Mouse (Mus musculus): ENCODE measurements around the gene Nphp1. TPM values are rescaled to one million over a fixed set of nuclear protein-coding genes. Genes with fewer than 3 reads are reported as not detected.

The Nphp1 gene
- polyA plus RNA-seq, 1 experiment: 1.1 TPM

DNA sequence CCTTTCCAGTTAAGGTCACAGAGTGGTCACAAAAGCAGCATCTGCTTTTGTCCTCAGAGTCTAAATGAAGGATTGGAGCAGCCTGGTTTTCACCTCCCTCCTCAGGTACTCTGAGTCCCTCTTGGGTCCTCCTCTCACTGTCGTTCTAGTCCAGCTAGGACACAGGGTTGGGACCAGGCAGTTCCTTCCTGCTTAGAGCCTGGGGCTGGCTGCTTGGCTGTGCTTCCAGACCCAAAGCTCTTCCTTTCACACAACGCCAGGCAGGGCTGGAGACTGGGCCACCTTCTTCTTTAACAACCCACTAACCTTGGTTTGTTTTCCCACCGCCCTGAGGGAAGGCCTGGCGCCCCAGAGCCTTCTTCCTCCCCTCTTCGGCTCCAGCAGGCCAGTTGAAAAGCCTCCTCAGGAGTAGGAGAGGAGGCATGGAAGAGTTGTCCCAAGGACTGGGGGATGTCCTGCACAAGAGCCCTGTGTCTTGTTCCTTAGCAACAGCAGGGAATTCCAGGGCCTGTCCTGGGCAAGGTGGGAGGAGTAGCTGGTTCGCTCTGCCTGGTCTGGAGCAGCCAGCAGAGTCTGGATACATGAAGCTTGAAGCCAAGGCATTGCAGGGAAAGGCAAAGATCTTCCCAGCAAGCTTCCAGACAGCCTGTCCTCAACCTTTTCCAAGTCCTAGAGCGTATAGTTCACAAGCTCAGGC lies 58.2 kb downstream of the Nphp1 start:
- Histone ChIP-seq H3K27me3 (ENCODE audit: control insufficient read depth, insufficient read depth, low read length) (no peaks in the 10 kb centered on the region), H3K36me3 (ENCODE audit: control insufficient read depth, insufficient read depth, low read length) (no peaks in the 10 kb centered on the region), H3K27ac (ENCODE audit: insufficient read depth, low read depth, low read length) (peak overlapping the region; percentile 100), H3K4me3 (ENCODE audit: low read depth, low read length) (no peak overlapping the region), H3K4me1 (ENCODE audit: control insufficient read depth, insufficient read depth, insufficient read length, low read length) (peaks cover 20% of the 10 kb centered on the region; the same call in 1 of the 2 replicates)
- TF ChIP-seq CTCF (IDR thresholded peaks at IDR 0.05; ENCODE audit: extremely low read depth, insufficient read length, insufficient replicate concordance, low read depth, low read length): no peak
- TF ChIP-seq POLR2A (IDR thresholded peaks at IDR 0.05; ENCODE audit: low read depth, low read length): no peak
- 75% methylated on average over 7 of the region's 7 CpGs for WGBS

DNA sequence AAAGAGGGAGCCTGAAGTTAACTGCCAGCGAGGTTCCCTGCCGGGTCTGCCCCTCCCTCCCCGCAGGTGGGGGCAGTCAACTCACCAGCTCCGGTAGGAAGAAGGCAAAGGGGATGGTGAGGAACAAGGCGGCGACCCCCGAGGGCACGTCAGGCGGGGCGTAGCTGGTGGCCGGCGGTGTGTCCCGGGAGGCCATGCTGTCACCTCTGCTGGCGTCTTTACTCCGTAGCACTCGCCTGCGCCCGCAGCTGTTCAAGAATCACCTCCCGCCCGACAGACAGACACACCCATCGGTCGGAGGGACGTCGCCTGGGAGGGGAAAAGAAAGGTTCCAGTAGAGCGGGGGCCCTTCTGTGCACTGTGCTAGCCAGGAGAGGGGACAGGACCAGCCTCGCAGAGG lies 59.0 kb downstream of the Nphp1 start, which contains the start of gene Mall:
Gene Mall, minus strand, starts transcription at position 262 of the 400 bp plus-strand sequence.
- no peaks in the 10 kb centered on the region for H3K27me3 ChIP-seq (ENCODE audit: control insufficient read depth, insufficient read depth, low read length)
- peak; percentile 51; the same call in 1 of the 2 replicates for TF ChIP-seq POLR2A (IDR thresholded peaks at IDR 0.05; ENCODE audit: low read depth, low read length)
- no peak for TF ChIP-seq CTCF (IDR thresholded peaks at IDR 0.05; ENCODE audit: extremely low read depth, insufficient read length, insufficient replicate concordance, low read depth, low read length)
- peak within 1 kb of the TSS; percentile 100 for H3K27ac ChIP-seq (ENCODE audit: insufficient read depth, low read depth, low read length)
- H3K4me3 ChIP-seq (ENCODE audit: low read depth, low read length): peak within 1 kb of the TSS; percentile 94
- WGBS: 1% methylated on average over 26 of the region's 26 CpGs
- peaks cover 17% of the 10 kb centered on the region; the same call in 1 of the 2 replicates for H3K4me1 ChIP-seq (ENCODE audit: control insufficient read depth, insufficient read depth, insufficient read length, low read length)
- H3K36me3 ChIP-seq (ENCODE audit: control insufficient read depth, insufficient read depth, low read length): 0 out of 2 replicates have a peak, but pooled peaks cover under 1% of the 10 kb centered on the region

DNA sequence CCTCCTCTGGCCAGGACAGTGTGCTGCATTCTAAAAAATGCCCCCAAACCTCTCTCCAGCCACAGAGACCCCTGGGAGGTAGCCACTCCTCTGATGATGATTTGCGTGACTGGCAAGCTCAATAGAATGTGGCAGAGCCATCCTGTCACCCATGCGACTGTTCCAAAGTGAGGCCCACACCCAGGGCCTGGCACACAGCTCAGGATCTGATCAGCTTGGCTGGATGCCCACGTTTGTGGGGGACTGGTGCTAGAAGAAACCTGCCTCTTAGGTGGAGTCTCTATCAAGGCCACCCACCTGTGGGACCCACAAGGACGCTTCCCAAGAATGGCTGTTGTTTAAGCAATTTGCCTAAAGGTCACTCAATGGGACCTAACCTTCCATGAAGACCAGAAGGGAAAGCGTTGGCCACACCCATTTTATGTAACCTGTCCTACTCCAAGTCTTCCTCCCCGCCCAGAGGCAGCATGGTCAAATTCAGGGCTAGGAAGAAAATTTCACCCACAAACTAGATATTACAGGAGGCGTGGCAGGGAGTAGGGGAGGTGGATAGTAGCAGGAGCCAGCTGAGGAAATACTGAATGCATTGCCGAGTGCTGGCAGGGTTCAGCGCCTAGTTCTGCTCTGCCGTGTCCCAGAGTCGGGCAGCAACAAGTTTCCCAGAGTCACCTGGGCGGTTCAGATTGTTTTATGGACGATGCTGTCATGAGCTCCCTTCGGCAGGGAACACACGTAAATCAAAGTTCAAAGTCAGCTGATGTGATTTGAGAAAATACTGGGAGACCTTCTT lies 59.8 kb downstream of the Nphp1 start:
- H3K27ac ChIP-seq (ENCODE audit: insufficient read depth, low read depth, low read length): peak overlapping the region; percentile 100

DNA sequence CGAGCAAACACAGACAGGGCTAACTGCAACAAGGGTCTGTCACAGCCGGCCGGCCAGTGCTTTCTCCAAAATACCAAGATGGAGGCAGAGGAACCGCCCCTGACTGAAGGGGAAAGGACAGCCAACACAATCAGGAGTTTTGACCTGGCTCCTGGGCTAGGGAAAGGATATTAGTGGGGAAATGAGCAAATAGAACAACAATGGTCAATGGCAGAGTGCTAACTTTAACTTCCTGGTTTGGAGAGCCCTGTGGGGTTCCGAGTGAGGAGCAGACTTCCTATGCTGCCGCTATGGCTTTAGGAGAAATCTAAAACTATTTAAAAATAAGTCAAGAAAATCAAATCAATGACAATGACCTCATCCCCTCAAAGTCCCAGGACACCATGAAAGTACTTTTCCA lies 60.6 kb downstream of the Nphp1 start:
- WGBS: 70% methylated on average over 6 of the region's 6 CpGs
- TF ChIP-seq POLR2A (IDR thresholded peaks at IDR 0.05; ENCODE audit: low read depth, low read length) (no peak), CTCF (IDR thresholded peaks at IDR 0.05; ENCODE audit: extremely low read depth, insufficient read length, insufficient replicate concordance, low read depth, low read length) (no peak)
- no peaks in the 10 kb centered on the region for H3K27me3 ChIP-seq (ENCODE audit: control insufficient read depth, insufficient read depth, low read length)
- peak overlapping the region; percentile 94 for H3K4me3 ChIP-seq (ENCODE audit: low read depth, low read length)
- peak overlapping the region; percentile 100 for H3K27ac ChIP-seq (ENCODE audit: insufficient read depth, low read depth, low read length)
- H3K4me1 ChIP-seq (ENCODE audit: control insufficient read depth, insufficient read depth, insufficient read length, low read length): peaks cover 28% of the 10 kb centered on the region
- 0 out of 2 replicates have a peak, but pooled peaks cover 1% of the 10 kb centered on the region for H3K36me3 ChIP-seq (ENCODE audit: control insufficient read depth, insufficient read depth, low read length)

More for the DNA sequence above, 59.8 kb downstream of the Nphp1 start:
- WGBS: 12% methylated on average over 15 of the region's 15 CpGs
- Histone ChIP-seq H3K36me3 (ENCODE audit: control insufficient read depth, insufficient read depth, low read length) (0 out of 2 replicates have a peak, but pooled peaks cover 1% of the 10 kb centered on the region), H3K27me3 (ENCODE audit: control insufficient read depth, insufficient read depth, low read length) (no peaks in the 10 kb centered on the region), H3K4me3 (ENCODE audit: low read depth, low read length) (peak overlapping the region; percentile 94), H3K4me1 (ENCODE audit: control insufficient read depth, insufficient read depth, insufficient read length, low read length) (peaks cover 22% of the 10 kb centered on the region; the same call in 1 of the 2 replicates)
- TF ChIP-seq CTCF (IDR thresholded peaks at IDR 0.05; ENCODE audit: extremely low read depth, insufficient read length, insufficient replicate concordance, low read depth, low read length) (no peak), POLR2A (IDR thresholded peaks at IDR 0.05; ENCODE audit: low read depth, low read length) (peak; percentile 53; the same call in 1 of the 2 replicates)

DNA sequence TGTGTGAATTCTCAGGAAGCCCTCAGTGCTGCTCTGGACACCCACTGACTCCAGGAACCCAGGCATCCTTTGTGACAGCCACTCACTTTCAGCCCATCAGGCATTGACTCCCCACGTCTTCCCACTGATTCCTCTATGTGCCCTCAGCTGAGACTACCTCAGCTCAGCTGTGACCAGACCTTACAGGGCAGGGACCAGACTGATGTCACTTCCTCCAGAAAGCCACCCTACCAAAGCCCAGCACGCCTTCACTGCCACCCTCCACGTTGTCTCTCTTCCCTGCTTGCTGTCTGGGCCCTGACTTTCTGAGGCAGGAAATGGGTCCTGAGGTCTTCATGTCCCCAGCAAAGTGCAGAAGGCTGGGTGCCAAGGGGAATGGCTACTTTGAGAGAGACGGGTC lies 65.5 kb downstream of the Nphp1 start:
- Histone ChIP-seq H3K4me1 (ENCODE audit: control insufficient read depth, insufficient read depth, insufficient read length, low read length) (peaks cover 50% of the 10 kb centered on the region), H3K27ac (ENCODE audit: insufficient read depth, low read depth, low read length) (peak overlapping the region; percentile 70), H3K36me3 (ENCODE audit: control insufficient read depth, insufficient read depth, low read length) (peaks cover 6% of the 10 kb centered on the region; the same call in 1 of the 2 replicates), H3K4me3 (ENCODE audit: low read depth, low read length) (no peak overlapping the region), H3K27me3 (ENCODE audit: control insufficient read depth, insufficient read depth, low read length) (no peaks in the 10 kb centered on the region)
- WGBS: 28% methylated on average over 4 of the region's 4 CpGs
- TF ChIP-seq POLR2A (IDR thresholded peaks at IDR 0.05; ENCODE audit: low read depth, low read length): no peak

DNA sequence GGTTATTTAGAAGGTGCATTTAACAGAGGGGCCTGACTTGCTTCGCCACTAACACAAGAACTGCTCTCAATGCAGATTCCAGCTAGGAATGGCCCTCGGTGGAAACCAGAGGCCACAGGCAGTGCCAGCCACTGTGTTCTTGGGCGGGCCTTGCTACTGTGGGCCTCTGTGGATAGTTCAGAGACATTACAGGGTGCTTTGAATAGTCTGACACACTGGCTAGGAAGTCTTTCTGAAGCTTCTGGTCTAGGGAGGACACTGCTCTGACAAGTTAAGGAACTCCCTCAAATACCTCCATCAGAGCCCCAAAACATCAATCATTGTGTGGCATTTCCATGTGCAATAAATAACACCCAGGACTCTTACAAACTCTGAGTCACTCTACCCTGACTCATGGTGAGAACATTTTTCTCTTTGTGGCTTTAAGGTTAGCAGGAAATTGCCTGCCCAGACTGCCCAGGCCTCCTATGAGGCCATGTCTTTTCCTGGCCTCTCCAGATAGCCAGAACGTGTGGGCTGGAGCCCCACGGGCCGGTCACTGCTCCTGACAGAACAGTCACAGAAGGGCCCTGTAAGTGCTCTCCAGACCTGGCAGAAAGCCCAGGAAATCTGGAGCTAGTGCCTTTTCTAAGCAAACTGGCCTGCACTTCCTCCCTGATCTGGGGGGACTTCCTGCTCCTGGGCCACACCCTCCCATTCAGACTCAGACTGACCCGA lies 66.4 kb downstream of the Nphp1 start:
- Histone ChIP-seq H3K36me3 (ENCODE audit: control insufficient read depth, insufficient read depth, low read length) (peaks cover 6% of the 10 kb centered on the region), H3K27me3 (ENCODE audit: control insufficient read depth, insufficient read depth, low read length) (no peaks in the 10 kb centered on the region), H3K27ac (ENCODE audit: insufficient read depth, low read depth, low read length) (peak overlapping the region; percentile 91), H3K4me1 (ENCODE audit: control insufficient read depth, insufficient read depth, insufficient read length, low read length) (peaks cover 48% of the 10 kb centered on the region), H3K4me3 (ENCODE audit: low read depth, low read length) (no peak overlapping the region)
- 25% methylated on average over 7 of the region's 7 CpGs for WGBS
- TF ChIP-seq CTCF (IDR thresholded peaks at IDR 0.05; ENCODE audit: extremely low read depth, insufficient read length, insufficient replicate concordance, low read depth, low read length) (no peak), POLR2A (IDR thresholded peaks at IDR 0.05; ENCODE audit: low read depth, low read length) (no peak)
